Mouse (Mus musculus): ENCODE measurements around the gene Map3k7cl. TPM values are rescaled to one million over a fixed set of nuclear protein-coding genes. Genes with fewer than 3 reads are reported as not detected.

Map3k7cl gene
- total RNA-seq (2021) = 0.57 and 0.82 TPM in 2 replicates
- long read RNA-seq, partial matches to known transcripts = 0 of 1 reads
- long read RNA-seq, other reads (novel, unspliced or antisense) = 0 of 1 reads

GRCm38 (mm10) chr16:87552907-87553691 lies at the start of gene Map3k7cl:
TSS of gene Map3k7cl (plus strand) at chr16:87553330.
- DNase-seq = peak; percentile 21

GRCm38 (mm10) chr16:87511706-87512105 lies 41.4 kb upstream of the Map3k7cl start:
- DNase-seq = no peak

- DNase-seq = no peak
Measured at GRCm38 (mm10) chr16:87512331-87512730, 40.8 kb upstream of the Map3k7cl start.

- DNase-seq = no peak
Measured at GRCm38 (mm10) chr16:87524228-87524627, 28.9 kb upstream of the Map3k7cl start.

- no peak for DNase-seq
Measured at GRCm38 (mm10) chr16:87527553-87528249, 25.4 kb upstream of the Map3k7cl start.

- DNase-seq = no peak
Measured at GRCm38 (mm10) chr16:87528755-87529154, 24.4 kb upstream of the Map3k7cl start.

GRCm38 (mm10) chr16:87548348-87548747 lies 4.8 kb upstream of the Map3k7cl start:
- no peak for DNase-seq

- DNase-seq = no peak
Measured at GRCm38 (mm10) chr16:87556320-87556719, 3.2 kb downstream of the Map3k7cl start.

GRCm38 (mm10) chr16:87561501-87561900 lies 8.4 kb downstream of the Map3k7cl start:
- no peak for DNase-seq

- DNase-seq = no peak
Measured at GRCm38 (mm10) chr16:87563524-87563923, 10.4 kb downstream of the Map3k7cl start.

GRCm38 (mm10) chr16:87564564-87564963 lies 11.4 kb downstream of the Map3k7cl start:
- no peak for DNase-seq

- DNase-seq = no peak
Measured at GRCm38 (mm10) chr16:87567572-87567971, 14.4 kb downstream of the Map3k7cl start.

GRCm38 (mm10) chr16:87568241-87568640 lies 15.1 kb downstream of the Map3k7cl start:
- no peak for DNase-seq

- DNase-seq = no peak
Measured at GRCm38 (mm10) chr16:87569576-87570105, 16.5 kb downstream of the Map3k7cl start.

- no peak for DNase-seq
Measured at GRCm38 (mm10) chr16:87570334-87570733, 17.2 kb downstream of the Map3k7cl start.

- DNase-seq = no peak
Measured at GRCm38 (mm10) chr16:87573409-87573808, 20.3 kb downstream of the Map3k7cl start.

GRCm38 (mm10) chr16:87574160-87574559 lies 21.0 kb downstream of the Map3k7cl start:
- no peak for DNase-seq

GRCm38 (mm10) chr16:87575600-87575999 lies 22.5 kb downstream of the Map3k7cl start:
- no peak for DNase-seq

GRCm38 (mm10) chr16:87578881-87579280 lies 25.8 kb downstream of the Map3k7cl start:
- DNase-seq = no peak

GRCm38 (mm10) chr16:87579462-87579861 lies 26.3 kb downstream of the Map3k7cl start:
- DNase-seq = no peak

GRCm38 (mm10) chr16:87582776-87583175 lies 29.6 kb downstream of the Map3k7cl start:
- no peak for DNase-seq

GRCm38 (mm10) chr16:87584618-87585017 lies 31.5 kb downstream of the Map3k7cl start:
- DNase-seq = no peak
